Mouse (Mus musculus) kidney, adult 8-10 months (tissue): ENCODE results near the gene Bcl7a.

ENCODE experiments used
- DNase-seq, 2 experiments: peaks; one replicate each; pipeline ENCODE4 v3.0.0; 2022

Bcl7a gene

GRCm38 (mm10) chr5:123343707-123344627, at the start of gene Bcl7a:
Bcl7a (plus strand) TSS chr5:123343834.
- DNase-seq = peak; percentile 84 to 87

- DNase-seq = no peak
Observed at GRCm38 (mm10) chr5:123294653-123295052, 49.0 kb upstream of the Bcl7a start.

GRCm38 (mm10) chr5:123296224-123296806, 47.3 kb upstream of the Bcl7a start:
- peak in 1 of 2 experiments; percentile 26 for DNase-seq

GRCm38 (mm10) chr5:123296972-123297754, 46.5 kb upstream of the Bcl7a start:
- peak; percentile 29 to 59 for DNase-seq

GRCm38 (mm10) chr5:123297830-123298229, 45.8 kb upstream of the Bcl7a start:
- peak in 1 of 2 experiments; percentile 17 for DNase-seq

- DNase-seq = peak in 1 of 2 experiments; percentile 52
Observed at GRCm38 (mm10) chr5:123298526-123298925, 45.1 kb upstream of the Bcl7a start.

- DNase-seq = no peak
Observed at GRCm38 (mm10) chr5:123300496-123301034, 43.1 kb upstream of the Bcl7a start.

- no peak for DNase-seq
Observed at GRCm38 (mm10) chr5:123301780-123302521, 41.7 kb upstream of the Bcl7a start.

- no peak for DNase-seq
Observed at GRCm38 (mm10) chr5:123307630-123308282, 35.9 kb upstream of the Bcl7a start.

GRCm38 (mm10) chr5:123309816-123310215, 33.8 kb upstream of the Bcl7a start:
- no peak for DNase-seq

- no peak for DNase-seq
Observed at GRCm38 (mm10) chr5:123310221-123310620, 33.4 kb upstream of the Bcl7a start.

GRCm38 (mm10) chr5:123313058-123313630, 30.5 kb upstream of the Bcl7a start:
- DNase-seq = no peak

GRCm38 (mm10) chr5:123313851-123314380, 29.7 kb upstream of the Bcl7a start:
- no peak for DNase-seq

- DNase-seq = no peak
Observed at GRCm38 (mm10) chr5:123315219-123315866, 28.3 kb upstream of the Bcl7a start.

- DNase-seq = no peak
Observed at GRCm38 (mm10) chr5:123317992-123318391, 25.6 kb upstream of the Bcl7a start.

GRCm38 (mm10) chr5:123320136-123320535, 23.5 kb upstream of the Bcl7a start:
- DNase-seq = no peak

GRCm38 (mm10) chr5:123324242-123324641, 19.4 kb upstream of the Bcl7a start:
- no peak for DNase-seq

- DNase-seq = peak; percentile 76 to 80
Observed at GRCm38 (mm10) chr5:123326006-123326750, 17.5 kb upstream of the Bcl7a start.

GRCm38 (mm10) chr5:123326751-123327148, 16.9 kb upstream of the Bcl7a start:
- DNase-seq = no peak

GRCm38 (mm10) chr5:123327686-123328085, 15.9 kb upstream of the Bcl7a start:
- DNase-seq = no peak
